Mouse (Mus musculus) forebrain, embryonic 10.5 days (tissue): ENCODE data around the gene Vps50. TPM values are rescaled to one million over a fixed set of nuclear protein-coding genes. Genes with fewer than 3 reads are reported as not detected.
"Not testable (repeated sequence)": the region's sequence is repeated elsewhere in the genome, so short reads cannot be mapped to it uniquely, and the experiment has no call there.

ENCODE experiments used
- DNase-seq: peaks from one replicate; pipeline ENCODE4 v3.0.0-alpha.2; 2017; ENCODE audit warnings: low spot score; ENCODE audit errors: extremely low spot score
- H3K27ac ChIP-seq: fragments of 300-500 bp; sonication (generic); 2 replicates; pipeline ENCODE4 v1.5.1; 2016; ENCODE audit warnings: mild to moderate bottlenecking
- H3K27me3 ChIP-seq: fragments of 300-500 bp; sonication (generic); 2 replicates; pipeline ENCODE4 v1.6.1; 2016; ENCODE audit warnings: mild to moderate bottlenecking; ENCODE audit not compliant: poor library complexity, severe bottlenecking
- H3K36me3 ChIP-seq: fragments of 300-500 bp; sonication (generic); replicated peaks from 2 replicates; pipeline ENCODE4 v1.6.1; 2016; ENCODE audit warnings: mild to moderate bottlenecking, moderate library complexity
- H3K4me1 ChIP-seq: fragments of 300-500 bp; sonication (generic); 2 replicates; pipeline ENCODE4 v1.6.1; 2016
- H3K4me3 ChIP-seq: fragments of 300-500 bp; sonication (generic); 2 replicates; pipeline ENCODE4 v1.5.1; 2016; ENCODE audit warnings: mild to moderate bottlenecking, moderate library complexity
- H3K9me3 ChIP-seq: fragments of 300-500 bp; sonication (generic); 2 replicates; pipeline ENCODE4 v1.6.1; 2016; ENCODE audit warnings: mild to moderate bottlenecking, moderate library complexity
- WGBS: fragments of 180-500 bp; shearing (Covaris S2); methylation state at CpG from one replicate; pipeline ENCODE4 v1.1.7; 2016; 5-methylcytosine and 5-hydroxymethylcytosine counted together
- polyA plus RNA-seq: library from polyadenylated mRNA; unstranded; fragments of >200 nt; fragmentation: Nextera tagmentation; extraction: Ambion mirVana; gene quantifications from 2 replicates; pipeline ENCODE4 v1.2.1, GENCODE M21; 2016

Gene Vps50
- polyA plus RNA-seq, 1 experiment from 2014 or later: 37.2 TPM

GRCm38 (mm10) chr6:3496210-3496609 lies 2.0 kb upstream of the Vps50 start:
- H3K4me1 ChIP-seq: peaks cover 15% of the 10 kb centered on the region
- no peaks in the 10 kb centered on the region for H3K27me3 ChIP-seq
- WGBS: 14% methylated on average over 2 of the region's 2 CpGs
- H3K4me3 ChIP-seq: no peak overlapping the region
- no peak overlapping the region for H3K27ac ChIP-seq
- no peaks in the 10 kb centered on the region for H3K36me3 ChIP-seq
- H3K9me3 ChIP-seq: no peaks in the 10 kb centered on the region
- DNase-seq: no peak

GRCm38 (mm10) chr6:3500286-3500685 lies 2.1 kb downstream of the Vps50 start:
- 87% methylated on average over 3 of the region's 3 CpGs for WGBS
- Histone ChIP-seq H3K4me1 (peaks cover 15% of the 10 kb centered on the region), H3K27ac (no peak overlapping the region), H3K36me3 (no peaks in the 10 kb centered on the region), H3K4me3 (no peak overlapping the region), H3K9me3 (no peaks in the 10 kb centered on the region), H3K27me3 (no peaks in the 10 kb centered on the region)
- DNase-seq: no peak

GRCm38 (mm10) chr6:3505289-3505688 lies 7.1 kb downstream of the Vps50 start:
- DNase-seq: no peak

GRCm38 (mm10) chr6:3507078-3507477 lies 8.9 kb downstream of the Vps50 start:
- H3K4me1 ChIP-seq: peaks cover 14% of the 10 kb centered on the region
- H3K4me3 ChIP-seq: no peak overlapping the region
- H3K27me3 ChIP-seq: no peaks in the 10 kb centered on the region
- H3K36me3 ChIP-seq: 0 out of 2 replicates have a peak, but pooled peaks cover 3% of the 10 kb centered on the region
- no peak for DNase-seq
- WGBS: 91% methylated on average over 4 of the region's 4 CpGs
- H3K9me3 ChIP-seq: no peaks in the 10 kb centered on the region
- no peak overlapping the region for H3K27ac ChIP-seq

More at GRCm38 (mm10) chr6:3505289-3505688, 7.1 kb downstream of the Vps50 start:
- no peaks in the 10 kb centered on the region for H3K9me3 ChIP-seq
- H3K36me3 ChIP-seq: 0 out of 2 replicates have a peak, but pooled peaks cover 3% of the 10 kb centered on the region
- no peak overlapping the region for H3K4me3 ChIP-seq
- no peaks in the 10 kb centered on the region for H3K27me3 ChIP-seq
- WGBS: 85% methylated on average over 5 of the region's 5 CpGs
- H3K4me1 ChIP-seq: no peaks in the 10 kb centered on the region; the same call in 1 of the 2 replicates
- H3K27ac ChIP-seq: no peak overlapping the region

- not testable (repeated sequence) for H3K36me3 ChIP-seq, H3K9me3 ChIP-seq, H3K27ac ChIP-seq, DNase-seq, H3K27me3 ChIP-seq, H3K4me3 ChIP-seq
- whole genome bisulfite sequencing: 91% methylated on average over 2 of the region's 2 CpGs
- peaks cover 25% of the 10 kb centered on the region for H3K4me1 ChIP-seq
Measured at GRCm38 (mm10) chr6:3508151-3508550, 10.0 kb downstream of the Vps50 start.

- WGBS: 36% methylated on average over 2 of the region's 2 CpGs
- no peaks in the 10 kb centered on the region for H3K9me3 ChIP-seq
- DNase-seq: no peak
Measured at GRCm38 (mm10) chr6:3509782-3510181, 11.6 kb downstream of the Vps50 start.

GRCm38 (mm10) chr6:3511116-3511515 lies 12.9 kb downstream of the Vps50 start:
- 85% methylated on average over 10 of the region's 10 CpGs for WGBS
- no peaks in the 10 kb centered on the region for H3K9me3 ChIP-seq
- peaks cover 28% of the 10 kb centered on the region for H3K4me1 ChIP-seq
- no peak overlapping the region for H3K4me3 ChIP-seq
- no peaks in the 10 kb centered on the region for H3K27me3 ChIP-seq
- DNase-seq: no peak
- H3K36me3 ChIP-seq: 0 out of 2 replicates have a peak, but pooled peaks cover 2% of the 10 kb centered on the region
- peak overlapping the region; percentile 85 for H3K27ac ChIP-seq

More at GRCm38 (mm10) chr6:3509782-3510181, 11.6 kb downstream of the Vps50 start:
- H3K27ac ChIP-seq: no peak overlapping the region
- H3K36me3 ChIP-seq: 0 out of 2 replicates have a peak, but pooled peaks cover 3% of the 10 kb centered on the region
- no peak overlapping the region for H3K4me3 ChIP-seq
- no peaks in the 10 kb centered on the region for H3K27me3 ChIP-seq
- H3K4me1 ChIP-seq: peaks cover 28% of the 10 kb centered on the region

- Histone ChIP-seq H3K4me3 (peak overlapping the region; percentile 23; the same call in 1 of the 2 replicates), H3K9me3 (no peaks in the 10 kb centered on the region), H3K36me3 (no peaks in the 10 kb centered on the region), H3K27me3 (no peaks in the 10 kb centered on the region), H3K4me1 (peaks cover 28% of the 10 kb centered on the region), H3K27ac (peak overlapping the region; percentile 85)
- WGBS: 45% methylated on average over 11 of the region's 11 CpGs
- peak; percentile 35 for DNase-seq
Measured at GRCm38 (mm10) chr6:3511612-3512011, 13.4 kb downstream of the Vps50 start.

GRCm38 (mm10) chr6:3512611-3513010 lies 14.4 kb downstream of the Vps50 start:
- Histone ChIP-seq H3K9me3 (no peaks in the 10 kb centered on the region), H3K27ac (peak overlapping the region; percentile 77), H3K36me3 (peaks cover 5% of the 10 kb centered on the region; the same call in 1 of the 2 replicates), H3K27me3 (no peaks in the 10 kb centered on the region), H3K4me1 (peaks cover 28% of the 10 kb centered on the region), H3K4me3 (no peak overlapping the region)
- DNase-seq: no peak
- WGBS: 45% methylated on average over 3 of the region's 3 CpGs

GRCm38 (mm10) chr6:3528198-3528597 lies 30.0 kb downstream of the Vps50 start:
- H3K4me3 ChIP-seq: no peak overlapping the region
- no peaks in the 10 kb centered on the region for H3K9me3 ChIP-seq
- peaks cover 24% of the 10 kb centered on the region for H3K4me1 ChIP-seq
- H3K36me3 ChIP-seq: no peaks in the 10 kb centered on the region; the same call in 1 of the 2 replicates
- H3K27me3 ChIP-seq: no peaks in the 10 kb centered on the region
- no peak overlapping the region for H3K27ac ChIP-seq
- WGBS: 91% methylated on average over 4 of the region's 4 CpGs
- no peak for DNase-seq

- DNase-seq: no peak
- WGBS: 36% methylated on average over 5 of the region's 5 CpGs
- Histone ChIP-seq H3K27me3 (no peaks in the 10 kb centered on the region), H3K4me1 (peaks cover 24% of the 10 kb centered on the region), H3K27ac (peak overlapping the region; percentile 40), H3K4me3 (no peak overlapping the region), H3K9me3 (no peaks in the 10 kb centered on the region), H3K36me3 (peaks cover 8% of the 10 kb centered on the region)
Measured at GRCm38 (mm10) chr6:3531445-3531844, 33.3 kb downstream of the Vps50 start.

GRCm38 (mm10) chr6:3536048-3536447 lies 37.9 kb downstream of the Vps50 start:
- no peak overlapping the region for H3K27ac ChIP-seq
- WGBS: 59% methylated on average over 1 of the region's 1 CpGs
- H3K4me1 ChIP-seq: peaks cover 17% of the 10 kb centered on the region

GRCm38 (mm10) chr6:3539470-3539869 lies 41.3 kb downstream of the Vps50 start:
- H3K27ac ChIP-seq: no peak overlapping the region
- no peaks in the 10 kb centered on the region for H3K9me3 ChIP-seq
- no peak for DNase-seq
- peaks cover 7% of the 10 kb centered on the region for H3K36me3 ChIP-seq
- no peak overlapping the region for H3K4me3 ChIP-seq
- H3K27me3 ChIP-seq: no peaks in the 10 kb centered on the region
- WGBS: 94% methylated on average over 2 of the region's 2 CpGs
- no peaks in the 10 kb centered on the region; the same call in 1 of the 2 replicates for H3K4me1 ChIP-seq

More at GRCm38 (mm10) chr6:3536048-3536447, 37.9 kb downstream of the Vps50 start:
- Histone ChIP-seq H3K9me3 (no peaks in the 10 kb centered on the region), H3K36me3 (peaks cover 8% of the 10 kb centered on the region), H3K27me3 (no peaks in the 10 kb centered on the region), H3K4me3 (no peak overlapping the region)
- DNase-seq: no peak
